Mouse (Mus musculus): ENCODE results near the gene Vmn1r220.
"Not testable (repeated sequence)": the region's sequence is repeated elsewhere in the genome, so short reads cannot be mapped to it uniquely, and the experiment has no call there.

The Vmn1r220 gene

GRCm38 (mm10) chr13:23187875-23188274 is at the start of gene Vmn1r220:
Vmn1r220 (minus strand) TSS chr13:23187975.
- in situ Hi-C loops (cut with MboI; ENCODE audit: low pct_unique_long_range_greater_than_20kb in 1 of 2, low sequenced_read_pairs in 2 of 2, unreplicated experiment in 1 of 2), result no loop called here

GRCm38 (mm10) chr13:23235847-23236246 is 48.1 kb upstream of the Vmn1r220 start, which contains the start of gene Vmn1r222:
Vmn1r222 (minus strand) TSS chr13:23235947.
- in situ Hi-C loops (cut with MboI; ENCODE audit: low pct_unique_long_range_greater_than_20kb in 1 of 2, low sequenced_read_pairs in 2 of 2, unreplicated experiment in 1 of 2), result loop anchor here in 1 of 2 experiments (25.0 kb wide), 1 partner anchor 1149 kb away; the partner anchor contains the start of gene Vmn1r188

- in situ Hi-C loops (cut with MboI; ENCODE audit: low pct_unique_long_range_greater_than_20kb in 1 of 2, low sequenced_read_pairs in 2 of 2, unreplicated experiment in 1 of 2), result not testable (repeated sequence)
These were observed 26.1 kb upstream of the Vmn1r220 start, which contains the start of gene Vmn1r221 for GRCm38 (mm10) chr13:23213827-23214226. Vmn1r221 (plus strand) TSS chr13:23214127.

DNA sequence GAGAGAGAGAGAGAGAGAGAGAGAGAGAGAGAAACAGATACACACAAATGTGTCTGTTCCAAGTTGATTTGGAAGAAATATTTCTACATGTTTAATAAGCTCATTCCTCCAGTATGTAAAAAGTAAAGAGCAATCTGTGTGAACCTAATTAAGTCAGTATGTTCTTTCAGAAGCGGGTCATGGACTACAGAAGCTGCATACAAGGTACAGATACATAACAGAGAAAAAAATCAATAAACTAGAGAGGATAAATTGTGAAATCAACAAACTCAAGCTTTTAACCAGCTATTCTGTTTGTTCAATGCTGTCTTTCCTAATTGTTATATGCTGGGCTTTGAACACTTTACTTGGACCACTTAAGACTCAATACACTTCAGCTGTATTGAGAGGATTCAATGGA is 16.1 kb upstream of the Vmn1r220 start:
- in situ Hi-C loops (cut with MboI; ENCODE audit: low pct_unique_long_range_greater_than_20kb in 1 of 2, low sequenced_read_pairs in 2 of 2, unreplicated experiment in 1 of 2), result not testable (repeated sequence)

GRCm38 (mm10) chr13:23166471-23166870 is 21.3 kb downstream of the Vmn1r220 start:
- in situ Hi-C loops (cut with MboI; ENCODE audit: low pct_unique_long_range_greater_than_20kb in 1 of 2, low sequenced_read_pairs in 2 of 2, unreplicated experiment in 1 of 2), result not testable (repeated sequence)

DNA sequence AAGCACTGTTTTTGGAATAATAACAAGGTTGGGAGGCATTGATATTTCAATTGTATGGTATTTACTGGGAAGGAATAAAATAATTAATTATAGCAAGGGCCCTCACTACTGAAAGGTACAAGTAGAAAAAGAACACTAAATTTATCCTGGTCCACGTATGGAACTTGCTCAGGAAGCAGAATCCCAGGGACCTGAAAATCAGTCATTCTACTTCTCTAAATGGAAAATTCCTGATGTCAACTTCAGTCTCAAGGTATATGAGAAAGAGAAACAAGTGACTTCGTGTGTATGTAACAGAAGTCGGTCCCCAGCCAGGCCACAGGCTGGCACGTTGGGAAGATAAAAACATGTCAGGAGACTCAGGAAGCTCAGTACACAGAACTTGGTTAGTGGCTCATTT is 28.8 kb downstream of the Vmn1r220 start, which contains the start of gene Vmn1r219:
TSS of gene Vmn1r219 (plus strand) at position 301 of the 400 bp plus-strand sequence.
- in situ Hi-C loops (cut with MboI; ENCODE audit: low pct_unique_long_range_greater_than_20kb in 1 of 2, low sequenced_read_pairs in 2 of 2, unreplicated experiment in 1 of 2), result no loop called here

GRCm38 (mm10) chr13:23157848-23158247 is 29.9 kb downstream of the Vmn1r220 start:
- in situ Hi-C loops (cut with MboI; ENCODE audit: low pct_unique_long_range_greater_than_20kb in 1 of 2, low sequenced_read_pairs in 2 of 2, unreplicated experiment in 1 of 2), result no loop called here

DNA sequence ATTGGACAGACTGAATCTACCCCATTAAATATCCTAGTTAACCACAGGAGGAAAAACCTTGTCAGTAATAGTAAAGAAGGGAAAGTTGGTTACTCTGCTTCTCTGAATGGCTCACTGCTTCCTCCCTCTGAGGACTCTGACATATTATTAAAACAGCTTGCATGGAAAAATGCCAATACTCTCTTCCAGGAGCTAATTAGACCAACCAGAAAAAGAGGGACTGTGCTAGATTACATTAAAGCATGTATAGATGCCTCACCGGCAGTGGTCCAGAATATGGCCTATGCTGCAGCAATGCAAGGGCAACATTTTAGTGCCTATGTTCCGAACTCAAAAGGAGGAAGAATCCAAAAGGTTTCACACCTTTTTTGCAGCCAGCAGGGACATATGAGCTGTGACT is 48.9 kb downstream of the Vmn1r220 start:
- in situ Hi-C loops (cut with MboI; ENCODE audit: low pct_unique_long_range_greater_than_20kb in 1 of 2, low sequenced_read_pairs in 2 of 2, unreplicated experiment in 1 of 2), result no loop called here

DNA sequence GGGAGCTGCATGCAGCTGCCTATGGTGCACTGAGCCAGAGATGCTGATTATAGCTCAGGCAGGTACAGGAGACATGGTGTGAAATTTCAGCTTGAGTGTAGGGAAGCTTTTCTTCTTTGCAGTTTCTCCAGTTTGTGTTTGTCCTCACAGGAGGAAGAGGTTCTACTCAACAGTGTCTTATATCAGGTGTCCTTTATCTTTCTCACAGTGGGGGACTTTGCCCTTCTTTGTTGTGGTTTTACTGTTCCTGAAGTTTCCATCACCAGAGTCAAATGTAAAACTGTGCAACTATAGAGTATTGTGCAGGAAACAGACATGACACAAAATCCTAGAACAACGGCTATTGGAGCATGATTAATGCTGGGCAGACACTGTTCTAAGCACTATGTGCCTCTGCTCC is 54.3 kb downstream of the Vmn1r220 start:
- in situ Hi-C loops (cut with MboI; ENCODE audit: low pct_unique_long_range_greater_than_20kb in 1 of 2, low sequenced_read_pairs in 2 of 2, unreplicated experiment in 1 of 2), result no loop called here

DNA sequence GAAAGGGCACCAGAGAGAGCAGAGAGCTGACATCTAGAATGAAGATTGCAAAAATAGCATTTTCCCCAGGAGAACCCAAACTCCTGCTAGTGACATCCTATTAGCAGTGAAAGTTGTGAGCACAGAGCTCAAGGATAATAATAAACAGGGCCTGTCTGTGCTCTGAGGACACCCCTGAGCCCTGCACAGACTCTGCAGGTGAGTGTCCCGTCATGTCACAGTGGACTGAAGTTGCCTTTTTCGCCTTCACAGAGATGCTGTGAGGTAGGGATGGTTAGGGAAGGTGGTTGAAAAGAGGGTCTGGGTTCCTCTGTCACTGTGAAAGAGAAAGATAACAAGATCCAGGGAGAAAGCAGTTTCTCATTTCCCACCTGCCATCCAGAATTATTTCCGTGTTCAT is 54.7 kb downstream of the Vmn1r220 start, which contains the start of gene Vmn1r218:
TSS of gene Vmn1r218 (plus strand) at position 57 of the 400 bp plus-strand sequence.
- in situ Hi-C loops (cut with MboI; ENCODE audit: low pct_unique_long_range_greater_than_20kb in 1 of 2, low sequenced_read_pairs in 2 of 2, unreplicated experiment in 1 of 2), result no loop called here

All from mouse embryonic stem cell (cell line).